Mouse (Mus musculus): Measurements from ENCODE around the gene Sh3gl1.
"Not testable (repeated sequence)": the region's sequence is repeated elsewhere in the genome, so short reads cannot be mapped to it uniquely, and the experiment has no call there.

The Sh3gl1 gene

GRCm38 (mm10) chr17:56036176-56036900, at the start of gene Sh3gl1:
Gene Sh3gl1, minus strand, starts transcription at chr17:56036635.
- DNase-seq, result peak; percentile 99

- peak; percentile 56 for DNase-seq
Observed at GRCm38 (mm10) chr17:56080781-56081585, 44.5 kb upstream of the Sh3gl1 start.

- no peak for DNase-seq
Observed at GRCm38 (mm10) chr17:56079921-56080320, 43.5 kb upstream of the Sh3gl1 start.

GRCm38 (mm10) chr17:56078880-56079795, 42.7 kb upstream of the Sh3gl1 start, which contains the start of gene Hdgfl2:
Gene Hdgfl2, plus strand, starts transcription at chr17:56079634.
- DNase-seq, result peak; percentile 100

GRCm38 (mm10) chr17:56078361-56078760, 41.9 kb upstream of the Sh3gl1 start:
- peak; percentile 33 for DNase-seq

- no peak for DNase-seq
Observed at GRCm38 (mm10) chr17:56077523-56077922, 41.1 kb upstream of the Sh3gl1 start.

- peak; percentile 99 for DNase-seq
Observed at GRCm38 (mm10) chr17:56074827-56075208, 38.4 kb upstream of the Sh3gl1 start, which contains the start of gene Ubxn6. Gene Ubxn6, minus strand, starts transcription at chr17:56075028.

GRCm38 (mm10) chr17:56074097-56074826, 37.8 kb upstream of the Sh3gl1 start:
- DNase-seq, result peak; percentile 95

GRCm38 (mm10) chr17:56072243-56072642, 35.8 kb upstream of the Sh3gl1 start:
- DNase-seq, result no peak

- DNase-seq, result no peak
Observed at GRCm38 (mm10) chr17:56071126-56071525, 34.7 kb upstream of the Sh3gl1 start.

- DNase-seq, result no peak
Observed at GRCm38 (mm10) chr17:56069066-56069465, 32.6 kb upstream of the Sh3gl1 start.

- no peak for DNase-seq
Observed at GRCm38 (mm10) chr17:56066451-56066850, 30.0 kb upstream of the Sh3gl1 start.

GRCm38 (mm10) chr17:56065715-56066114, 29.3 kb upstream of the Sh3gl1 start:
- DNase-seq, result not testable (repeated sequence)

GRCm38 (mm10) chr17:56062081-56062480, 25.6 kb upstream of the Sh3gl1 start:
- DNase-seq, result no peak

- DNase-seq, result no peak
Observed at GRCm38 (mm10) chr17:56057381-56058120, 21.1 kb upstream of the Sh3gl1 start.

- DNase-seq, result no peak
Observed at GRCm38 (mm10) chr17:56055945-56056678, 19.7 kb upstream of the Sh3gl1 start.

- DNase-seq, result no peak
Observed at GRCm38 (mm10) chr17:56054938-56055337, 18.5 kb upstream of the Sh3gl1 start.

- no peak for DNase-seq
Observed at GRCm38 (mm10) chr17:56051369-56051768, 14.9 kb upstream of the Sh3gl1 start.

- no peak for DNase-seq
Observed at GRCm38 (mm10) chr17:56040857-56041163, 4.4 kb upstream of the Sh3gl1 start.

- DNase-seq, result peak; percentile 99
Observed at GRCm38 (mm10) chr17:56040030-56040856, 3.8 kb upstream of the Sh3gl1 start, which contains the start of gene Chaf1a. Gene Chaf1a, plus strand, starts transcription at chr17:56040439.

Data from kidney, postnatal 10 days (tissue).